Mouse (Mus musculus): ENCODE measurements around the gene Dync1i1.
A peak's percentile ranks its signal among the peaks of the same experiment; 100 is the strongest.

Gene Dync1i1

GRCm38 (mm10) chr6:5967545-5967944 lies 242.1 kb downstream of the Dync1i1 start:
- DNase-seq (ENCODE audit: low read depth, low spot score), result no peak

- no peak for DNase-seq (ENCODE audit: low read depth, low spot score)
These were observed 244.2 kb downstream of the Dync1i1 start for GRCm38 (mm10) chr6:5969613-5970012.

- no peak for DNase-seq (ENCODE audit: low read depth, low spot score)
These were observed 250.8 kb downstream of the Dync1i1 start for GRCm38 (mm10) chr6:5976241-5976640.

- DNase-seq (ENCODE audit: low read depth, low spot score), result no peak
These were observed 251.9 kb downstream of the Dync1i1 start for GRCm38 (mm10) chr6:5977238-5977920.

DNA sequence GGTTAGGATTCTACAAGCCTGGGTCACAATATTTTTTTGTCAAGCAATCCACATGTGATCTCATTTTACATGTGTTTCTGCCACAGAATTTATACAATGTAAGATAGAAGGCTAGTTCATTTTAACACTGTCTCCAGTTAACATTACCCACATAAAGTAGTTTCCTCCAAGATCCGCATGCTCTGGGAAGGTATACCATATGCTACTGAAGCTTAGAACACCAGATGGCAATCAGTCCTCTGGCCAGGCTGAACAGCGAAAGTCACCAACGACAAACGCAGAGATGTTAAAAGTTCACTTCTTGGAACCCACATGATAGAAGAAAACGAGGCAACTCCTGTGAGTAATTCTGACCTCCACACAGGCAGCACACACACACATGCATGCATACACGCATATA lies 265.8 kb downstream of the Dync1i1 start:
- DNase-seq (ENCODE audit: low read depth, low spot score), result no peak

- no peak for DNase-seq (ENCODE audit: low read depth, low spot score)
These were observed 266.6 kb downstream of the Dync1i1 start for GRCm38 (mm10) chr6:5991817-5992755.

GRCm38 (mm10) chr6:5993056-5993455 lies 267.6 kb downstream of the Dync1i1 start:
- no peak for DNase-seq (ENCODE audit: low read depth, low spot score)

- no peak for DNase-seq (ENCODE audit: low read depth, low spot score)
These were observed 272.1 kb downstream of the Dync1i1 start for GRCm38 (mm10) chr6:5997535-5997934.

GRCm38 (mm10) chr6:6002061-6002460 lies 276.6 kb downstream of the Dync1i1 start:
- DNase-seq (ENCODE audit: low read depth, low spot score), result no peak

DNA sequence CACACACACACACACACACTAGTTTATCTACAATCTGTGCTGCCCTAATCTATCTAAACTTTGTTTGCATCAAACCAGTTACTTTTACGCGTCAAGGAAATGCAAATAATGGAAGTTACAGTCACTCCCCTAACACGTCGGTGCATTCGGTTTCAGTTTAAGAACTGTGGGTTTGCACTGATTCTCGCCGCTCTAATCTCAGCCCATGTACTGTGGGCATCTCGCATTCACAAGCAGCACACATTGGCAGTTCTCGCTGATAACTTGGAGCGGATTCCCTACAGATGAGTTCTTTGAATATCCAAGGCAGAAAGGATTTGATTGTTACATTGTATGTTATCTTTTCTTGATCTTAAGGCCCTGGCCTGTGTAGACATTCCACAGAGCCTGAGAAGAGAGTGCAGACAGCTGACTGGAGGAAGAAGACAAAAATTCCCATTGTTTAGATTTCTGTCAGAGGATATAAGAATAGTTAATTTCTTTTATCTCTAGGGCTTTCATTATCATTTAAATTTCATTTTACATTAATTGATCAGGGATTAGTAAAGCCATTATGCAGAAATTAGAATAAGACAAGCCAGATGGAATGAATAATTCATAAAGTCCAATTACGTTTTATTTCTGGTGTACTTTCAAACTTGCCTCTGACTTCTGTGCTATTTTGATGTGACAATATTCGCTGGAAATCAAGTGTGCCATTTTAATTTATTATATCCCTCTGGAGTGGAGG lies 279.5 kb downstream of the Dync1i1 start:
- no peak for DNase-seq (ENCODE audit: low read depth, low spot score)

DNA sequence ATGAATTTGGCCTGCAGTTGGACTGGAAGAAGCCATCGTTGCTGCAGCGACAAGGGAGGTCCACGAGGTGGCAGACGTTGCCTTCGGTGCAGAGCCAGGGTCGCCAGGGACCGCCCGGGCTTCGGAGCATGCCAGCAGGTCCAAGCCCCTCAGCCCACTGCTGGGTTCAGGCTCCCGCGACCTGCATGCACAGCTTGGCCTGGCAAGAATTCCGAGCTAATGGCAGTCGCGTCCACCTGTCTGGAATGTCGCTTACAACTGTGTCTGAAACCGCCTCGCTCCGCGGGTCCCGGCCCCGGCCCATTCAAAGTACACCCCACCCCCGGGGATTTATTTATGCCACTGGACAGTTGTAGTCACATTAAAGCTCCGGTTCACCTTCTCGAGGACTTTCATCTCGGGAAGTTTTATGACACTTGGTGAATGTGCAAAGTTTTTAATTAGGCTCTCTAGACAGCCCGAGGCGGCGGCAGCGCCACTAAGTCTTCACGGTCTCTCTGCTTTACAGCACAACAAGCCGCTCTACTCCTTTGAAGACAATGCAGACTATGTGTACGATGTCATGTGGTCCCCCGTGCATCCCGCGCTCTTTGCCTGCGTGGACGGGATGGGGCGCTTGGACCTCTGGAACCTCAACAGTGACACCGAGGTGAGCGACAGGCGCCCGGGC lies 280.5 kb downstream of the Dync1i1 start:
- peak; percentile 45 for DNase-seq (ENCODE audit: low read depth, low spot score)

- no peak for DNase-seq (ENCODE audit: low read depth, low spot score)
These were observed 285.9 kb downstream of the Dync1i1 start for GRCm38 (mm10) chr6:6011364-6011763.

DNA sequence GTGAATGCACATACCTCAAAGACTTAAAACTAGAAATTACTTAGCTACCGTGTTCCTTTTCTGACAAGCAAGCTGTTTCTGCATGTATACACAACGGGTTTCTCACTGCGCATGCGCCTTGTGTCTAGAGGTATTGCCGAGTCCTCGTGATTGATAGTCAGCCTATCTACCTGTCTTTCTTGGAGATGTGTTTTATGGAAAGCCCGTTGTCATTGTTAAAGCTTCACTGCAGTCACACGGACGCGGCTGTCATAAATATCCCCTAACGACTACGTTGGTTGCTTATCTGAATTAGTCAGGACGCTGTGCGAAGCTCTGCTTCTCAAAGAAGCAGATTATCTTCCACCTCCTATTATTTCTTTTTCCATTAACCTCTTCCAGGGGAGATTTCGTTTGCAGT lies 290.2 kb downstream of the Dync1i1 start:
- DNase-seq (ENCODE audit: low read depth, low spot score), result no peak

- DNase-seq (ENCODE audit: low read depth, low spot score), result no peak
These were observed 291.5 kb downstream of the Dync1i1 start for GRCm38 (mm10) chr6:6016931-6017330.

- DNase-seq (ENCODE audit: low read depth, low spot score), result no peak
These were observed 298.5 kb downstream of the Dync1i1 start for GRCm38 (mm10) chr6:6023976-6024375.

GRCm38 (mm10) chr6:6027664-6028063 lies 302.2 kb downstream of the Dync1i1 start:
- DNase-seq (ENCODE audit: low read depth, low spot score), result no peak

DNA sequence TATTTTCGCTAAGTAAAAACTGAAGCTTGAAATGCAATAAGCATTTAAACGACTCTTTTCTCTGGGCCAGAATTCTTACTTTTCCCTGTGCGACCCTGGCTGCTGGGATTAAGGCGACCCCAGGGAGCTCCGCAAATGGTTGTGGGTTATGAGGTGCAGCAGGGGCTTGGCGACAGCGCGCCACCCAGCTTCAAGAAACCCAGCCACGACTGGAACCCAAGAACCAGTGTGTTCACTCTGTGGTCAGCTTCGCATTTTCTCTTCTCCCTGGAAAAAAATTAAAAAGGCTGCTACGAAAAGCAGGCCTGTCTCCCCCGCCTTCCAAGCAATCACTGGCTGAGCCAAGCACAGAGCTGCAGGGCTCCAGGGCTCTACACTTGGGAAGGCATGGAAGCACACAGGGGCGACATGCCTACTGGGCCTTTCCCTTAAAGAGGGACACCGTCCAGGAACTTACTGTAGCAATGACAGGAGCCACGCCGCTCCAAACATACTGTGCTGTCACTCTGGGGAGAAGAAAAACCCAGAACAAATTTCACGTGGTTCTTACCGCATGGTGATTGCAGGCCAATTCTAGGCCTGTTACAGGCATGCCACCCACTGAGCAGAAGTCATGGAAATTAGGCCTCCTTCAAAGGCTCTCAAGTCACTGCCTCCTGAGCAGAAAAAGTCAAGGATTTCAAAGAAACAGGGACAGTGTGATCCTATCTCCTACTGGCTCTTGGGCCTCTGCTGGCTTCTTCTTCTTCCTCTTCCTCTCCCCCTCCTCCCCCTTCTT lies 313.5 kb downstream of the Dync1i1 start:
- DNase-seq (ENCODE audit: low read depth, low spot score), result no peak

GRCm38 (mm10) chr6:6046729-6047424 lies 321.4 kb downstream of the Dync1i1 start:
- no peak for DNase-seq (ENCODE audit: low read depth, low spot score)

DNA sequence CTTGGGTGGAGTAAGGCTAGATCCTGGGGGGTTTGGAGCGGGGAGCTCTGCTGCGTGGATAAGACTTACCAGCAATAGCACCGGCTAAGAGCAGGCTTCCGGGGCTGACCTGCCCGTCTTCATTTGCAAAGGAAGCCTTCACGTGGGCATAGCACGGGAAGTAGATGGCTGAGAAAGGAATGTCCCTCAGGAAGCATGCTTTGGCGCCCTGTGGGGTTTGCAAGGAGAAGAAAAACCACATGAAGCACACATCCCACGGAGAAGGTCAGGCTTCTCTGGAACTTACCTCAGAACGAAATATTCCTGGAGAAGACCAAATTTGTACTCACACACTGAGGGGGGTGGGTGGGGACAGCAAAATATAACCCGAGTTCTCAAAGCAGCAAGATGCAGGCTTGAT lies 327.3 kb downstream of the Dync1i1 start:
- DNase-seq (ENCODE audit: low read depth, low spot score), result no peak

GRCm38 (mm10) chr6:6053946-6054345 lies 328.5 kb downstream of the Dync1i1 start:
- no peak for DNase-seq (ENCODE audit: low read depth, low spot score)

Data from CD4-positive, CD25-positive, alpha-beta regulatory T cell, adult 2 months (primary cell).